Mouse (Mus musculus) gastrocnemius, adult 8-10 months (tissue): ENCODE data around the gene Pnkd. TPM values are rescaled to one million over a fixed set of nuclear protein-coding genes. Genes with fewer than 3 reads are reported as not detected.

Experiments
- DNase-seq, 2 experiments: peaks; one replicate each; pipeline ENCODE4 v3.0.0; 2022; ENCODE audit warnings: low spot score in 2 of 2
- total RNA-seq, 4 experiments: library from RNA; stranded (reverse); gene quantifications; 2 replicates each; pipeline ENCODE4 v1.2.4; 2022

The Pnkd gene
- total RNA-seq, result 10 to 100 TPM; 51.9 to 56.2 (median 53.1) TPM

- peak; percentile 100 for DNase-seq
Measured at GRCm38 (mm10) chr1:74284543-74285160, at the start of gene Pnkd, which contains the start of gene Aamp. Gene Pnkd, plus strand, starts transcription at chr1:74284930. Gene Aamp, minus strand, starts transcription at chr1:74284738.

GRCm38 (mm10) chr1:74235938-74236589 is 48.7 kb upstream of the Pnkd start, which contains the start of gene Arpc2:
Gene Arpc2, plus strand, starts transcription at chr1:74236084.
- peak; percentile 94 to 97 for DNase-seq

- peak; percentile 3 to 25 for DNase-seq
Measured at GRCm38 (mm10) chr1:74236590-74237317, 48.0 kb upstream of the Pnkd start.

GRCm38 (mm10) chr1:74237671-74238070 is 47.1 kb upstream of the Pnkd start:
- DNase-seq, result no peak

- no peak for DNase-seq
Measured at GRCm38 (mm10) chr1:74238136-74238535, 46.6 kb upstream of the Pnkd start.

GRCm38 (mm10) chr1:74239162-74239561 is 45.6 kb upstream of the Pnkd start:
- DNase-seq, result no peak

GRCm38 (mm10) chr1:74239618-74240017 is 45.1 kb upstream of the Pnkd start:
- no peak for DNase-seq

- DNase-seq, result no peak
Measured at GRCm38 (mm10) chr1:74240311-74240710, 44.4 kb upstream of the Pnkd start.

- no peak for DNase-seq
Measured at GRCm38 (mm10) chr1:74240832-74241231, 43.9 kb upstream of the Pnkd start.

- no peak for DNase-seq
Measured at GRCm38 (mm10) chr1:74245525-74245924, 39.2 kb upstream of the Pnkd start.

- peak in 1 of 2 experiments; percentile 4 for DNase-seq
Measured at GRCm38 (mm10) chr1:74248799-74249198, 35.9 kb upstream of the Pnkd start.

- no peak for DNase-seq
Measured at GRCm38 (mm10) chr1:74249331-74249980, 35.3 kb upstream of the Pnkd start.

- no peak for DNase-seq
Measured at GRCm38 (mm10) chr1:74250096-74250495, 34.6 kb upstream of the Pnkd start.

GRCm38 (mm10) chr1:74255704-74256345 is 28.9 kb upstream of the Pnkd start:
- no peak for DNase-seq

GRCm38 (mm10) chr1:74256782-74257181 is 27.9 kb upstream of the Pnkd start:
- no peak for DNase-seq

- no peak for DNase-seq
Measured at GRCm38 (mm10) chr1:74262510-74262909, 22.2 kb upstream of the Pnkd start.

- no peak for DNase-seq
Measured at GRCm38 (mm10) chr1:74268750-74269149, 16.0 kb upstream of the Pnkd start.

- DNase-seq, result no peak
Measured at GRCm38 (mm10) chr1:74271659-74272058, 13.1 kb upstream of the Pnkd start.

GRCm38 (mm10) chr1:74275015-74275414 is 9.7 kb upstream of the Pnkd start:
- DNase-seq, result no peak

- DNase-seq, result no peak
Measured at GRCm38 (mm10) chr1:74277041-74277440, 7.7 kb upstream of the Pnkd start.

- DNase-seq, result no peak
Measured at GRCm38 (mm10) chr1:74277883-74278537, 6.7 kb upstream of the Pnkd start.
